Mouse (Mus musculus): Measurements from ENCODE around the gene Mdh2.
A peak's percentile ranks its signal among the peaks of the same experiment; 100 is the strongest.

Gene Mdh2

GRCm38 (mm10) chr5:135776546-135776945 is 1.7 kb upstream of the Mdh2 start:
- no peak for DNase-seq (ENCODE audit: low read depth, low spot score)

GRCm38 (mm10) chr5:135777796-135778470 is 347 bp upstream of the Mdh2 start, which contains the start of gene Styxl1:
Gene Styxl1 (minus strand): TSS chr5:135778385.
- peak; percentile 22 for DNase-seq (ENCODE audit: low read depth, low spot score)

GRCm38 (mm10) chr5:135780331-135780730 is 2.1 kb downstream of the Mdh2 start:
- no peak for DNase-seq (ENCODE audit: low read depth, low spot score)

GRCm38 (mm10) chr5:135782901-135783300 is 4.6 kb downstream of the Mdh2 start:
- no peak for DNase-seq (ENCODE audit: low read depth, low spot score)

- DNase-seq (ENCODE audit: low read depth, low spot score): peak; percentile 70
Measured at GRCm38 (mm10) chr5:135793996-135794858, 15.9 kb downstream of the Mdh2 start.

- no peak for DNase-seq (ENCODE audit: low read depth, low spot score)
Measured at GRCm38 (mm10) chr5:135794859-135795181, 16.5 kb downstream of the Mdh2 start.

GRCm38 (mm10) chr5:135799746-135800145 is 21.5 kb downstream of the Mdh2 start:
- no peak for DNase-seq (ENCODE audit: low read depth, low spot score)

- DNase-seq (ENCODE audit: low read depth, low spot score): peak; percentile 63
Measured at GRCm38 (mm10) chr5:135800927-135801326, 22.6 kb downstream of the Mdh2 start.

GRCm38 (mm10) chr5:135802641-135803040 is 24.4 kb downstream of the Mdh2 start:
- no peak for DNase-seq (ENCODE audit: low read depth, low spot score)

GRCm38 (mm10) chr5:135803135-135803534 is 24.9 kb downstream of the Mdh2 start:
- no peak for DNase-seq (ENCODE audit: low read depth, low spot score)

- DNase-seq (ENCODE audit: low read depth, low spot score): no peak
Measured at GRCm38 (mm10) chr5:135803676-135804075, 25.4 kb downstream of the Mdh2 start.

GRCm38 (mm10) chr5:135804735-135805134 is 26.5 kb downstream of the Mdh2 start:
- DNase-seq (ENCODE audit: low read depth, low spot score): no peak

- peak; percentile 79 for DNase-seq (ENCODE audit: low read depth, low spot score)
Measured at GRCm38 (mm10) chr5:135806555-135807262, 28.4 kb downstream of the Mdh2 start, which contains the start of gene Srrm3. Gene Srrm3 (plus strand): TSS chr5:135806890.

- no peak for DNase-seq (ENCODE audit: low read depth, low spot score)
Measured at GRCm38 (mm10) chr5:135807263-135807637, 29.0 kb downstream of the Mdh2 start.

GRCm38 (mm10) chr5:135812991-135813390 is 34.7 kb downstream of the Mdh2 start:
- no peak for DNase-seq (ENCODE audit: low read depth, low spot score)

- DNase-seq (ENCODE audit: low read depth, low spot score): no peak
Measured at GRCm38 (mm10) chr5:135818491-135818890, 40.2 kb downstream of the Mdh2 start.

GRCm38 (mm10) chr5:135822316-135822944 is 44.1 kb downstream of the Mdh2 start:
- DNase-seq (ENCODE audit: low read depth, low spot score): no peak

GRCm38 (mm10) chr5:135824517-135824916 is 46.2 kb downstream of the Mdh2 start:
- no peak for DNase-seq (ENCODE audit: low read depth, low spot score)

GRCm38 (mm10) chr5:135826225-135826624 is 47.9 kb downstream of the Mdh2 start:
- DNase-seq (ENCODE audit: low read depth, low spot score): no peak

- DNase-seq (ENCODE audit: low read depth, low spot score): no peak
Measured at GRCm38 (mm10) chr5:135829381-135829780, 51.1 kb downstream of the Mdh2 start.

- DNase-seq (ENCODE audit: low read depth, low spot score): no peak
Measured at GRCm38 (mm10) chr5:135832729-135833128, 54.4 kb downstream of the Mdh2 start.

All from skeletal muscle tissue, adult 2 months (tissue).